Mouse (Mus musculus) hindbrain, embryonic 14.5 days (tissue): Measurements from ENCODE around the gene C2. TPM values are rescaled to one million over a fixed set of nuclear protein-coding genes. Genes with fewer than 3 reads are reported as not detected.

ENCODE experiments used
- ATAC-seq: fragments of 200-750 bp; cut with Nextera tagmentation; 2 replicates; pipeline ENCODE4 v1.8.0; 2017; ENCODE audit warnings: moderate number of reproducible peaks, mild to moderate bottlenecking, moderate TSS enrichment, moderate library complexity; ENCODE audit not compliant: low FRiP score
- DNase-seq: peaks from one replicate; pipeline ENCODE4 v3.0.0-alpha.2; 2015; ENCODE audit warnings: low spot score
- H3K27ac ChIP-seq: fragments of 300-500 bp; sonication (generic); 2 replicates; pipeline ENCODE4 v1.5.1; 2014; ENCODE audit warnings: mild to moderate bottlenecking, moderate library complexity
- H3K27me3 ChIP-seq: fragments of 300-500 bp; sonication (generic); 2 replicates; pipeline ENCODE4 v1.6.1; 2014; ENCODE audit warnings: mild to moderate bottlenecking, low read length, mixed read lengths; ENCODE audit not compliant: control insufficient read depth, insufficient read depth
- H3K36me3 ChIP-seq: fragments of 300-500 bp; sonication (generic); replicated peaks from 2 replicates; pipeline ENCODE4 v1.6.1; 2014; ENCODE audit not compliant: control insufficient read depth, insufficient read depth
- H3K4me1 ChIP-seq: fragments of 300-500 bp; sonication (generic); replicated peaks from 2 replicates; pipeline ENCODE4 v1.6.1; 2014; ENCODE audit warnings: antibody characterized with exemption, low read length, mixed read lengths; ENCODE audit not compliant: control insufficient read depth, insufficient read depth
- H3K4me2 ChIP-seq: fragments of 300-500 bp; sonication (generic); replicated peaks from 2 replicates; pipeline ENCODE4 v1.6.1; 2014; ENCODE audit warnings: mild to moderate bottlenecking, moderate library complexity
- H3K4me3 ChIP-seq: fragments of 300-500 bp; sonication (generic); replicated peaks from 2 replicates; pipeline ENCODE4 v1.5.1; 2014; ENCODE audit warnings: mild to moderate bottlenecking, low read length
- H3K9ac ChIP-seq: fragments of 300-500 bp; sonication (generic); 2 replicates; pipeline ENCODE4 v1.6.1; 2014
- H3K9me3 ChIP-seq: fragments of 300-500 bp; sonication (generic); 2 replicates; pipeline ENCODE4 v1.6.1; 2016; ENCODE audit warnings: low read length; ENCODE audit not compliant: control insufficient read depth
- WGBS: fragments of 180-500 bp; shearing (Covaris S2); extraction: QIAGEN DNeasy Blood & Tissue Kit; methylation state at CpG from one replicate; pipeline ENCODE4 v1.1.7; 2014; 5-methylcytosine and 5-hydroxymethylcytosine counted together
- polyA plus RNA-seq: library from polyadenylated mRNA; unstranded; fragments of >200 nt; fragmentation: Nextera tagmentation; extraction: Ambion mirVana; gene quantifications from 2 replicates; pipeline ENCODE4 v1.2.1, GENCODE M21; 2014

C2 gene
- polyA plus RNA-seq, 1 experiment from 2014 or later = 1.8 TPM

DNA sequence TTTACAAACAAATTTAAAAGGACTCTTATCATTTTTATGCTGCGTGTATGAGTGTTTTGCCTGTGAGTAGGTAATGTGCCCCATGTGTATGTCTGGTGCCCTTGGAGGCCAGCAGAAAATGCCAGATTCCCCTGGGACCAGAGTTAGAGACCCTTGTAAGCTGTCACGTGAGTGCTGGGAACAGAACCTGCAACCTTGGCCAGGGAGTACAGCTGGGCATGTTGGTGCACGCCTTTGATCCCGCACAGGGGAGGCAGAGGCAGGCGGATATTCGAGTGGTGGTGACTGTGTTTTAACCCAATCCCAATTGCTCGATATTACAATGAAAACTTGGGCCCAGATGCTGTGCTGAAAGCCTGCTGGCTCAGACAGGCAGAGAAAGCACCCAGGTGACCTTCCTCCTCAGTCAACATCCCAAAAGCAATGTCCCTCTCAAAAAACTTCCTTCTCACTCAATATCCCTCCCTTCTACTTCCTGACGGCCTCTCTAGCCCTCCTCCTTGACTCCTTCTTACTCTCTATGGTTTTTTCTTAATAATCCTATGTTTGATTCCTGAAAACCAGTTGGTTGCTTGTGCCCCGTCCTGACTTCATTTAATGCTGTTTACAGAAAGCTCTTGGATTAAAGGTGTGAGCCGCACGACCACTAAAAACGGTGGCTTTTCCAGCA lies 7.9 kb downstream of the C2 start:
- Histone ChIP-seq H3K27me3 (no peaks in the 10 kb centered on the region), H3K36me3 (no peaks in the 10 kb centered on the region), H3K9me3 (no peaks in the 10 kb centered on the region), H3K4me2 (no peak overlapping the region), H3K9ac (no peak overlapping the region), H3K4me1 (peaks cover 1% of the 10 kb centered on the region; the same call in 1 of the 2 replicates), H3K27ac (no peak overlapping the region), H3K4me3 (no peak overlapping the region)
- no peak for DNase-seq
- ATAC-seq = no peak
- WGBS = 91% methylated on average over 12 of the region's 12 CpGs

- 89% methylated on average over 5 of the region's 5 CpGs for WGBS
- Histone ChIP-seq H3K4me3 (no peak overlapping the region), H3K27me3 (no peaks in the 10 kb centered on the region)
Observed at GRCm38 (mm10) chr17:34887942-34888341, 10.1 kb downstream of the C2 start.

GRCm38 (mm10) chr17:34885615-34886014 lies 12.4 kb downstream of the C2 start:
- H3K27me3 ChIP-seq = no peaks in the 10 kb centered on the region
- 79% methylated on average over 3 of the region's 3 CpGs for WGBS
- ATAC-seq (no peak), DNase-seq (no peak)
- H3K9me3 ChIP-seq = no peaks in the 10 kb centered on the region
- H3K9ac ChIP-seq = no peak overlapping the region
- H3K4me1 ChIP-seq = no peaks in the 10 kb centered on the region
- no peak overlapping the region for H3K4me2 ChIP-seq
- H3K27ac ChIP-seq = no peak overlapping the region
- no peaks in the 10 kb centered on the region for H3K36me3 ChIP-seq
- no peak overlapping the region for H3K4me3 ChIP-seq

More at GRCm38 (mm10) chr17:34887942-34888341, 10.1 kb downstream of the C2 start:
- Histone ChIP-seq H3K9ac (no peak overlapping the region), H3K27ac (no peak overlapping the region), H3K4me2 (no peak overlapping the region), H3K4me1 (no peaks in the 10 kb centered on the region), H3K36me3 (no peaks in the 10 kb centered on the region), H3K9me3 (no peaks in the 10 kb centered on the region)
- DNase-seq = no peak
- ATAC-seq = no peak

- ATAC-seq = no peak
- H3K4me2 ChIP-seq = no peak overlapping the region
- no peak for DNase-seq
- no peaks in the 10 kb centered on the region for H3K27me3 ChIP-seq
- H3K4me1 ChIP-seq = no peaks in the 10 kb centered on the region
- H3K36me3 ChIP-seq = no peaks in the 10 kb centered on the region
- no peak overlapping the region for H3K9ac ChIP-seq
- no peak overlapping the region for H3K4me3 ChIP-seq
- WGBS = 91% methylated on average over 6 of the region's 6 CpGs
- no peak overlapping the region for H3K27ac ChIP-seq
- no peaks in the 10 kb centered on the region for H3K9me3 ChIP-seq
Observed at GRCm38 (mm10) chr17:34884704-34885103, 13.4 kb downstream of the C2 start.

GRCm38 (mm10) chr17:34883332-34883731 lies 14.7 kb downstream of the C2 start:
- no peak overlapping the region for H3K9ac ChIP-seq
- no peaks in the 10 kb centered on the region for H3K36me3 ChIP-seq
- no peaks in the 10 kb centered on the region for H3K9me3 ChIP-seq
- no peak overlapping the region for H3K4me2 ChIP-seq
- no peaks in the 10 kb centered on the region for H3K4me1 ChIP-seq
- DNase-seq = no peak
- ATAC-seq = no peak
- H3K4me3 ChIP-seq = no peak overlapping the region
- 70% methylated on average over 3 of the region's 3 CpGs for WGBS
- H3K27ac ChIP-seq = no peak overlapping the region
- H3K27me3 ChIP-seq = no peaks in the 10 kb centered on the region

GRCm38 (mm10) chr17:34881683-34882310 lies 16.3 kb downstream of the C2 start, which contains the start of gene Gm20547:
Gene Gm20547, minus strand, starts transcription at chr17:34882042.
- Histone ChIP-seq H3K4me3 (no peak within 1 kb of the TSS), H3K27ac (no peak within 1 kb of the TSS), H3K9me3 (no peaks in the 10 kb centered on the region), H3K9ac (no peak within 1 kb of the TSS), H3K4me2 (no peak within 1 kb of the TSS), H3K4me1 (no peaks in the 10 kb centered on the region), H3K27me3 (no peaks in the 10 kb centered on the region), H3K36me3 (no peaks in the 10 kb centered on the region)
- WGBS = 9% methylated on average over 15 of the region's 15 CpGs
- ATAC-seq (no peak), DNase-seq (no peak)

DNA sequence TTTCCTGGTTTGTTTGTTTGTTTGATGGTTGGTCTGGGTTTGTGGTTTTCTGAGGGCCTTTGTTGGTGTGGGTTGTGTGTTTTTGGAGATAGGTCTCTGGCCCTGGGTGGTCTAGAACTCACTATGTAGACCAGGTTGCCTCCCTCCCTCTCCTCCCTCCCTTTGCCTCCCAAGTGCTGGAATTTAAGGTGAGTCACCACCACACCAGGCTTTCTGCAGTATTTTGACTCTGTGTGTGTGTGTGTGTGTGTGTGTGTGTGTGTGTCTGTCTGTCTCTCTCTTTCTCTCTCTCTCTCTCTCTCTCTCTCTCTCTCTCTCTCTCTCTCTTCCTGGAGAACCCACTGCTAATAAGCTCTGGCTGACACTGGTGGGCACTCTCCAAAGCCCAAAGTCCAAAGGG lies 16.9 kb downstream of the C2 start:
- DNase-seq (no peak), ATAC-seq (no peak)
- Histone ChIP-seq H3K4me3 (no peak overlapping the region), H3K27me3 (no peaks in the 10 kb centered on the region), H3K9me3 (no peaks in the 10 kb centered on the region), H3K4me1 (no peaks in the 10 kb centered on the region), H3K4me2 (no peak overlapping the region), H3K36me3 (no peaks in the 10 kb centered on the region), H3K9ac (no peak overlapping the region), H3K27ac (no peak overlapping the region)

DNA sequence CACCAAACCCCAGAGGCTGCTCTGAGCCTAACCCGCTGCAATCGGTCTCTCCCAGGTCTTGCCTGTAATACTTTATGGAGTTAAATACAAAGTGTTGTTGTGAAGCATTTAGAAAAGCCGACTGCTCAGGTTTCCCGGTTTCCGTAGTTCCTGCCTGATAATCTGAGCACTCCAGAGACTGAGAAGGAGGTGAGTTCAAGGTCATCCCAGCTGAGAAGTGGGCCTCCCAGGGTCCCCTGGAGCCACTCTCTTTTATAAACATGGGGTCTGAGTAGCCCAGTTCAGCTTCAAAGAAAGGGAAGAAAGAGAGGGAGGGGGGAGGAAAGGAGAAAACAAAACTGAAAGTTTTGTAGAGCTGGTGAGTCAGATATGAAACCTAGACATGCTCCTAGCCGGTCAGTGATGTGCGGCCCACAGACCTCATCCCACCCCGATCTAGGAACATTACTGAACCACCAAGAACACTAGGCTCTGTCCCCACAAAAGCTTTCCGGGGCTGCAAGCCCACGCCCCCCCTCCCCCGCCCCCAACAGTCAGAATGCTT lies 18.7 kb downstream of the C2 start, which contains the start of gene Zbtb12:
Gene Zbtb12, plus strand, starts transcription at position 148 of the 544 bp plus-strand sequence.
- no peaks in the 10 kb centered on the region for H3K27me3 ChIP-seq
- H3K4me2 ChIP-seq = no peak within 1 kb of the TSS
- no peak for ATAC-seq
- H3K4me3 ChIP-seq = no peak within 1 kb of the TSS
- no peaks in the 10 kb centered on the region for H3K9me3 ChIP-seq
- H3K27ac ChIP-seq = no peak within 1 kb of the TSS
- 70% methylated on average over 11 of the region's 11 CpGs for WGBS
- H3K4me1 ChIP-seq = no peaks in the 10 kb centered on the region
- no peaks in the 10 kb centered on the region for H3K36me3 ChIP-seq
- no peak for DNase-seq
- no peak within 1 kb of the TSS for H3K9ac ChIP-seq

GRCm38 (mm10) chr17:34874321-34874720 lies 23.7 kb downstream of the C2 start:
- H3K4me3 ChIP-seq = no peak overlapping the region
- no peak overlapping the region for H3K4me2 ChIP-seq
- no peaks in the 10 kb centered on the region for H3K36me3 ChIP-seq
- H3K27me3 ChIP-seq = no peaks in the 10 kb centered on the region
- 89% methylated on average over 6 of the region's 6 CpGs for WGBS
- DNase-seq (no peak), ATAC-seq (no peak)
- no peak overlapping the region for H3K27ac ChIP-seq
- no peaks in the 10 kb centered on the region for H3K9me3 ChIP-seq
- no peak overlapping the region for H3K9ac ChIP-seq
- H3K4me1 ChIP-seq = no peaks in the 10 kb centered on the region
